Mouse (Mus musculus) brain, embryonic 14.5 days (tissue): ENCODE data around the gene Tal1.

Source experiments
- CTCF ChIP-seq: fragments of 200-500 bp; IDR thresholded peaks from 2 replicates; pipeline ENCODE4 v1.5.1; 2012; ENCODE audit warnings: inconsistent platforms, mild to moderate bottlenecking, moderate library complexity, borderline replicate concordance; ENCODE audit not compliant: insufficient read depth, insufficient read length; ENCODE audit errors: extremely low read depth
- POLR2A ChIP-seq: fragments of 200-500 bp; IDR thresholded peaks from 2 replicates; pipeline ENCODE4 v1.6.1; 2012; ENCODE audit warnings: mild to moderate bottlenecking, inconsistent platforms, borderline replicate concordance; ENCODE audit not compliant: poor library complexity, insufficient read depth, insufficient read length, severe bottlenecking; ENCODE audit errors: extremely low read depth

- TF ChIP-seq CTCF: no peak
- no peak for TF ChIP-seq POLR2A
These were observed 42.0 kb upstream of the Tal1 start for GRCm38 (mm10) chr4:115014276-115014675.
